Comparison of ENCODE assay signal across 8 mouse cellular contexts in genomic region chr2:163330742-163331141, GRCm38 (mm10).
A peak's percentile ranks its signal among the peaks of the same experiment; 100 is the strongest.
DNase-seq lines count a peak whose midpoint lies in the region; ATAC-seq lines count a peak whose summit lies in the region.

No protein-coding gene starts in this region.

- peak; percentile 12 for DNase-seq in kidney, adult 18-20 months
- peak; percentile 67 for DNase-seq in CD4-positive helper T cell, adult 2 months (ENCODE audit: low read depth, low spot score)
- DNase-seq in ES-CJ7 (ENCODE audit: low read depth, low spot score) = peak; percentile 64
- DNase-seq in embryo, embryonic 10.5 days (ENCODE audit: low spot score) = peak; percentile 81
- peak; percentile 49 to 80 for DNase-seq in layer of hippocampus, postnatal 14 days (ENCODE audit: low spot score in 2 of 2)
- peak; percentile 47 for DNase-seq in splenic B cell, adult 2 months (ENCODE audit: low read depth, low spot score)
- no peak for DNase-seq in ovary, postnatal 10 days (ENCODE audit: low spot score)

- H3K27ac ChIP-seq in kidney, embryonic 14.5 days (ENCODE audit: low read depth, low read length) = no peak overlapping the region

- H3K4me1 ChIP-seq in kidney, embryonic 14.5 days (ENCODE audit: control insufficient read depth, insufficient read depth, low read length) = no peaks in the 10 kb centered on the region

- H3K9me3 ChIP-seq in kidney, embryonic 14.5 days (ENCODE audit: control insufficient read depth, low read length) = no peaks in the 10 kb centered on the region

- no peak overlapping the region for H3K9ac ChIP-seq in kidney, embryonic 14.5 days (ENCODE audit: low read depth, low read length)

- ATAC-seq in kidney, embryonic 14.5 days (ENCODE audit: low FRiP score, low TSS enrichment) = no peak

- H3K36me3 ChIP-seq in kidney, embryonic 14.5 days (ENCODE audit: control insufficient read depth, insufficient read depth, low read length) = no peaks in the 10 kb centered on the region
- H3K36me3 ChIP-seq in splenic B cell, adult 2 months (ENCODE audit: control insufficient read depth, insufficient read depth, low read length, poor library complexity, severe bottlenecking) = no peaks in the 10 kb centered on the region

- H3K4me3 ChIP-seq in kidney, embryonic 14.5 days (ENCODE audit: low read length) = no peak overlapping the region

- H3K4me2 ChIP-seq in kidney, embryonic 14.5 days (replicated peaks; ENCODE audit: low read depth, low read length) = no peak overlapping the region

- WGBS in kidney, embryonic 14.5 days = 32% methylated on average over 7 of the region's 7 CpGs

- H3K27me3 ChIP-seq in kidney, embryonic 14.5 days (ENCODE audit: control insufficient read depth, insufficient read depth, low read length) = no peaks in the 10 kb centered on the region
- no peaks in the 10 kb centered on the region for H3K27me3 ChIP-seq in splenic B cell, adult 2 months (ENCODE audit: control insufficient read depth, insufficient read depth, low read length, poor library complexity, severe bottlenecking)
